12 mouse cellular contexts compared by ENCODE assay signal in the genomic region with DNA sequence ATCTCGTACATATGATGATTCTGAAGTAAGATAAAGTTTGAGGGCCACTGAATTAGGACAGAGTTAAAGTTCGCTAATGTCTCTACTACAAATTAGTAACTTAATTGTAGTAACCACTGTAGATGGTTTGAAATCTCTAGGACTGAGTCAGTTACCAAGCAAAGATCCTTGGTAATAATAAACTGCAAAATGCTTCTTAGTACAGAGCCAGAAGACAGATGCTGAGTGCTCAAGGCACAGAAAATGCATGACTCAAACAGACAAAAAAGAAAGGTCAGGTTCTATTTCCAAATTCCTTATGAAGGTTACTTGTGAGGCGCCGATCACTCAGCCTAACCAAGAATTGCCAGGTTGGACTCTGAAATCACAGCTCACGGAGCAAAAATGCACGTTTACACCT.
"Had no signal": no experiment of that assay in that cellular context is flagged by ENCODE, and none has a peak within 500 bp of the region (broad histone marks: within the 10 kb centered on the region; RNA-seq: fewer than 3 reads in every experiment).

No protein-coding gene starts in this region.

- ATAC-seq: midbrain, embryonic 13.5 days; midbrain, embryonic 15.5 days had no signal

- H3K27me3 ChIP-seq: midbrain, embryonic 13.5 days; midbrain, embryonic 15.5 days; neural tube, embryonic 12.5 days; stomach, embryonic 15.5 days had no signal

- DNase-seq: lung, adult 18-20 months; lung, embryonic 14.5 days; lung, postnatal 10 days; lung, postnatal 4 days; right cerebral cortex, postnatal 14 days; thymus, adult 2 months; thymus, postnatal 25 days; thymus, postnatal 4 days had no signal
